In genomic region chr13:69739091-69739758, GRCm38 (mm10) we compare ENCODE assay signal across 8 mouse cellular contexts. TPM values are rescaled to one million over a fixed set of nuclear protein-coding genes. Genes with fewer than 3 reads are reported as not detected.
DNase-seq lines count a peak whose midpoint lies in the region; ATAC-seq and TF ChIP-seq lines count a peak whose summit lies in the region.

No protein-coding gene starts in this region.

- no peak for DNase-seq in kidney, adult 11 months
- DNase-seq in adrenal gland, postnatal 10 days = peak; percentile 39
- peak; percentile 75 for DNase-seq in hindbrain, embryonic 10.5 days (ENCODE audit: low spot score)
- no peak for DNase-seq in limb, embryonic 14.5 days (ENCODE audit: low spot score)
- peak; percentile 65 for DNase-seq in neural tube, embryonic 11.5 days (ENCODE audit: low spot score)
- no peak for DNase-seq in B cell, adult 2 months

- H3K9me3 ChIP-seq in kidney, embryonic 14.5 days (ENCODE audit: control insufficient read depth, low read length) = no peaks in the 10 kb centered on the region
- H3K9me3 ChIP-seq in embryonic facial prominence, embryonic 12.5 days = no peaks in the 10 kb centered on the region
- H3K9me3 ChIP-seq in hindbrain, embryonic 10.5 days = no peaks in the 10 kb centered on the region
- no peaks in the 10 kb centered on the region for H3K9me3 ChIP-seq in limb, embryonic 14.5 days (ENCODE audit: control insufficient read depth, low read length)
- H3K9me3 ChIP-seq in neural tube, embryonic 11.5 days (ENCODE audit: control insufficient read depth, low read length) = no peaks in the 10 kb centered on the region

- H3K9ac ChIP-seq in kidney, embryonic 14.5 days (ENCODE audit: low read depth, low read length) = peak overlapping the region; percentile 60
- H3K9ac ChIP-seq in embryonic facial prominence, embryonic 12.5 days = peak overlapping the region; percentile 59
- peak overlapping the region; percentile 75 for H3K9ac ChIP-seq in limb, embryonic 14.5 days (ENCODE audit: low read depth, low read length, severe bottlenecking)
- H3K9ac ChIP-seq in neural tube, embryonic 11.5 days (ENCODE audit: low read length) = peak overlapping the region; percentile 85

- peak; percentile 72 for ATAC-seq in kidney, embryonic 14.5 days (ENCODE audit: low FRiP score, low TSS enrichment)
- peak; percentile 5 for ATAC-seq in embryonic facial prominence, embryonic 12.5 days (ENCODE audit: insufficient number of reproducible peaks, insufficient read depth, low FRiP score, low TSS enrichment)
- ATAC-seq in limb, embryonic 14.5 days (ENCODE audit: low FRiP score, low read depth) = peak; percentile 45
- ATAC-seq in neural tube, embryonic 11.5 days (ENCODE audit: insufficient read depth, low FRiP score, low TSS enrichment) = peak; percentile 81

- H3K36me3 ChIP-seq in kidney, embryonic 14.5 days (ENCODE audit: control insufficient read depth, insufficient read depth, low read length) = no peaks in the 10 kb centered on the region
- no peaks in the 10 kb centered on the region for H3K36me3 ChIP-seq in embryonic facial prominence, embryonic 12.5 days
- no peaks in the 10 kb centered on the region for H3K36me3 ChIP-seq in hindbrain, embryonic 10.5 days
- H3K36me3 ChIP-seq in limb, embryonic 14.5 days (ENCODE audit: control insufficient read depth, insufficient read depth, low read length) = no peaks in the 10 kb centered on the region
- no peaks in the 10 kb centered on the region for H3K36me3 ChIP-seq in neural tube, embryonic 11.5 days (ENCODE audit: control insufficient read depth, insufficient read depth, low read length)

- H3K4me1 ChIP-seq in kidney, embryonic 14.5 days (ENCODE audit: control insufficient read depth, insufficient read depth, low read length) = 0 out of 2 replicates have a peak, but pooled peaks cover 6% of the 10 kb centered on the region
- peaks cover 11% of the 10 kb centered on the region for H3K4me1 ChIP-seq in embryonic facial prominence, embryonic 12.5 days
- peaks cover 28% of the 10 kb centered on the region for H3K4me1 ChIP-seq in hindbrain, embryonic 10.5 days (replicated peaks)
- 0 out of 2 replicates have a peak, but pooled peaks cover 2% of the 10 kb centered on the region for H3K4me1 ChIP-seq in limb, embryonic 14.5 days (ENCODE audit: control insufficient read depth, insufficient read depth, low read length)
- H3K4me1 ChIP-seq in neural tube, embryonic 11.5 days (ENCODE audit: control insufficient read depth, insufficient read depth, low read length) = peaks cover 7% of the 10 kb centered on the region

- H3K27ac ChIP-seq in kidney, embryonic 14.5 days (ENCODE audit: low read depth, low read length) = no peak overlapping the region
- peak overlapping the region; percentile 7; the same call in 1 of the 2 replicates for H3K27ac ChIP-seq in embryonic facial prominence, embryonic 12.5 days
- H3K27ac ChIP-seq in hindbrain, embryonic 10.5 days = peak overlapping the region; percentile 90
- peak overlapping the region; percentile 43; the same call in 1 of the 2 replicates for H3K27ac ChIP-seq in limb, embryonic 14.5 days (replicated peaks; ENCODE audit: low read depth, low read length)
- H3K27ac ChIP-seq in neural tube, embryonic 11.5 days (ENCODE audit: low read depth, low read length) = peak overlapping the region; percentile 93

- peak overlapping the region; percentile 67 for H3K4me3 ChIP-seq in kidney, embryonic 14.5 days (ENCODE audit: low read length)
- H3K4me3 ChIP-seq in embryonic facial prominence, embryonic 12.5 days = peak overlapping the region; percentile 62
- peak overlapping the region; percentile 81 for H3K4me3 ChIP-seq in hindbrain, embryonic 10.5 days
- peak overlapping the region; percentile 74 for H3K4me3 ChIP-seq in limb, embryonic 14.5 days (replicated peaks; ENCODE audit: low read length)
- H3K4me3 ChIP-seq in neural tube, embryonic 11.5 days (ENCODE audit: low read depth, low read length) = peak overlapping the region; percentile 72

- peaks cover 39% of the 10 kb centered on the region for H3K27me3 ChIP-seq in kidney, embryonic 14.5 days (ENCODE audit: control insufficient read depth, insufficient read depth, low read length)
- peaks cover 65% of the 10 kb centered on the region for H3K27me3 ChIP-seq in embryonic facial prominence, embryonic 12.5 days
- H3K27me3 ChIP-seq in hindbrain, embryonic 10.5 days (ENCODE audit: insufficient read depth, poor library complexity, severe bottlenecking) = peaks cover 61% of the 10 kb centered on the region
- H3K27me3 ChIP-seq in limb, embryonic 14.5 days (ENCODE audit: control insufficient read depth, insufficient read depth, low read length) = peaks cover 24% of the 10 kb centered on the region
- peaks cover 18% of the 10 kb centered on the region for H3K27me3 ChIP-seq in neural tube, embryonic 11.5 days (ENCODE audit: control insufficient read depth, insufficient read depth, low read length)

- peak overlapping the region; percentile 98 for H3K4me2 ChIP-seq in kidney, embryonic 14.5 days (replicated peaks; ENCODE audit: low read depth, low read length)
- peak overlapping the region; percentile 98 for H3K4me2 ChIP-seq in embryonic facial prominence, embryonic 12.5 days (replicated peaks)
- peak overlapping the region; percentile 97 for H3K4me2 ChIP-seq in limb, embryonic 14.5 days (replicated peaks; ENCODE audit: low read depth, low read length, severe bottlenecking)
- peak overlapping the region; percentile 79 for H3K4me2 ChIP-seq in neural tube, embryonic 11.5 days (ENCODE audit: low read depth)

- under 1% methylated on average over 77 of the region's 78 CpGs for WGBS in kidney, embryonic 14.5 days
- under 1% methylated on average over 65 of the region's 78 CpGs for WGBS in embryonic facial prominence, embryonic 12.5 days
- under 1% methylated on average over 78 of the region's 78 CpGs for WGBS in hindbrain, embryonic 10.5 days
- 3% methylated on average over 54 of the region's 78 CpGs for WGBS in limb, embryonic 14.5 days
- WGBS in neural tube, embryonic 11.5 days = under 1% methylated on average over 61 of the region's 78 CpGs

- no peak for TF ChIP-seq POLR2A in limb, embryonic 14.5 days (IDR thresholded peaks at IDR 0.05; ENCODE audit: borderline replicate concordance, extremely low read depth, insufficient read depth, insufficient read length)

RNA-seq across cellular contexts. Expression of gene Ube2ql1, which starts 0.5 kb away (rescaled TPM):
- polyA plus RNA-seq in kidney, embryonic 14.5 days (2014; fragmentation: Nextera tagmentation; extraction: Ambion mirVana) = 0.73 and 1.1 TPM in 2 replicates
- total RNA-seq in adrenal gland, postnatal 10 days (2021) = 1 to 10 TPM; 1.6 to 1.7 TPM
- polyA plus RNA-seq in embryonic facial prominence, embryonic 12.5 days (2016; fragmentation: Nextera tagmentation; extraction: Ambion mirVana) = 2.8 and 3.6 TPM in 2 replicates
- polyA plus RNA-seq in hindbrain, embryonic 10.5 days (2016; fragmentation: Nextera tagmentation; extraction: Ambion mirVana) = 2.6 and 6.1 TPM in 2 replicates
- polyA plus RNA-seq in limb, embryonic 14.5 days (2012; rRNA removed) = 13.9 and 18.2 TPM in 2 replicates
- polyA plus RNA-seq in limb, embryonic 14.5 days (2014; fragmentation: Nextera tagmentation; extraction: Ambion mirVana) = 4.0 and 5.3 TPM in 2 replicates
- 16.8 and 17.2 TPM in 2 replicates for polyA plus RNA-seq in neural tube, embryonic 11.5 days (2014; fragmentation: Nextera tagmentation; extraction: Ambion mirVana)

Comparison
In these comparisons a context has a peak if more than half of its experiments do, and no peak if none do; other contexts are left out.
1. ATAC-seq: peak in every context shown above with its lines; median percentile 81 in neural tube, embryonic 11.5 days; 72 in kidney, embryonic 14.5 days; 45 in limb, embryonic 14.5 days; 5 in embryonic facial prominence, embryonic 12.5 days.
2. DNase-seq: peak in adrenal gland, postnatal 10 days (single experiment), hindbrain, embryonic 10.5 days (single experiment) and neural tube, embryonic 11.5 days (single experiment); none in kidney, adult 11 months (single experiment), limb, embryonic 14.5 days (single experiment) and B cell, adult 2 months (0 of 2).
3. Peak in every context shown above with its lines, with median percentiles within 50 percentile points of each other: H3K4me2 ChIP-seq, H3K4me3 ChIP-seq and H3K9ac ChIP-seq.